Mouse (Mus musculus) neutrophil, adult 59 days (primary cell): Measurements from ENCODE around the gene Mknk1. TPM values are rescaled to one million over a fixed set of nuclear protein-coding genes. Genes with fewer than 3 reads are reported as not detected.

Source experiments
- total RNA-seq, 2 experiments: library from RNA; stranded (reverse); gene quantifications; 1 replicate in 1 of 2; 2 replicates in 1 of 2; pipeline ENCODE4 v1.2.4; 2023

Mknk1 gene
- total RNA-seq, result 100 to 1,000 TPM; 114 to 134 TPM

GRCm38 (mm10) chr4:115838696-115839641, at the start of gene Mknk1:
TSS of gene Mknk1 (plus strand) at chr4:115839198.

GRCm38 (mm10) chr4:115827888-115828571, 11.0 kb upstream of the Mknk1 start, which contains the start of gene Mob3c:
TSS of gene Mob3c (plus strand) at chr4:115828092.

GRCm38 (mm10) chr4:115884022-115884421, 45.0 kb downstream of the Mknk1 start, which contains the start of gene Kncn:
TSS of gene Kncn (plus strand) at chr4:115884400.

GRCm38 (mm10) chr4:115890553-115890952, 51.6 kb downstream of the Mknk1 start, which contains the start of gene 6430628N08Rik:
TSS of gene 6430628N08Rik (plus strand) at chr4:115890665.

Other genes with a start within 250 kb of the Mknk1 start
- gene Cyp4a32, start 238.2 kb upstream of the Mknk1 start, total RNA-seq, result not detected
- under 1 TPM in 1 of 2 experiments, not detected in 1; 0.42 TPM for gene Cyp4b1, start 191.5 kb upstream of the Mknk1 start, total RNA-seq
- 10 to 100 TPM; 33.6 to 36.6 TPM for gene Efcab14, start 101.5 kb upstream of the Mknk1 start, total RNA-seq
- not detected for gene Tex38, start 58.2 kb upstream of the Mknk1 start, total RNA-seq
- gene Atpaf1, start 54.4 kb upstream of the Mknk1 start, total RNA-seq, result 1 to 10 TPM; 6.8 to 9.7 TPM
- gene Mob3c, start 11.1 kb upstream of the Mknk1 start, total RNA-seq, result 10 to 100 TPM; 15.1 to 19.0 TPM
- gene Kncn, start 45.2 kb downstream of the Mknk1 start, total RNA-seq, result under 1 TPM in 1 of 2 experiments, not detected in 1; 0.42 TPM
- gene 6430628N08Rik, start 51.5 kb downstream of the Mknk1 start, total RNA-seq, result not detected
- not detected for gene Dmbx1, start 100.7 kb downstream of the Mknk1 start, total RNA-seq
- 1 to 10 TPM; 1.1 to 1.4 TPM for gene Faah, start 178.7 kb downstream of the Mknk1 start, total RNA-seq
- gene Nsun4, start 214.7 kb downstream of the Mknk1 start, total RNA-seq, result 1 to 10 TPM; 7.0 to 8.9 TPM
- 100 to 1,000 TPM; 201 to 227 TPM for gene Uqcrh, start 235.9 kb downstream of the Mknk1 start, total RNA-seq
- gene Lrrc41, start 236.1 kb downstream of the Mknk1 start, total RNA-seq, result 10 to 100 TPM; 18.4 to 22.5 TPM